Mouse (Mus musculus) lung, postnatal 10 days (tissue): ENCODE measurements around the gene Olfr839-ps1.

Source experiments
- DNase-seq: peaks from one replicate; pipeline ENCODE4 v3.0.0; 2021

The Olfr839-ps1 gene

DNA sequence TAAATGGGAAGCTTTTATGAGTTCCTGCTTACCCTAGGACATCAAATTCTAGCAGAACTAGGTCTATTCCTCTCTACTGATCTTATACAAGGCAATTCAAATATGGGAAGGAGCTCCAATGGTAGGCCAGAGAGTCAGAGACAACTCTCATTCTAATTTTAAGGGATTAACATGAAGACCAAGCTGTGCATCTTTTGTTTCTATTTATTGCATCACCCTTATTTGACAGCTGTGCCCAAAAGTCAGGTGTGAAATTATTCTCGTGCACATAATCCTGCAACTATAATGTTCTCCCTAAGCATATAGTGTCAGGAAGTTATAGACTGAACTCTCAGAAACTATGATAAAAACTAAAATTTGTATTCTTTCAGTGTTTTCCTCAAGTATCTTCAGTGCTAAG is at the start of gene Olfr839-ps1:
Gene Olfr839-ps1, minus strand, starts transcription at position 101 of the 400 bp plus-strand sequence.
- no peak for DNase-seq

GRCm38 (mm10) chr9:19136017-19136416 is 41.1 kb downstream of the Olfr839-ps1 start, which contains the start of gene Olfr837:
Gene Olfr837 (plus strand): TSS chr9:19136317.
- DNase-seq, result no peak

- no peak for DNase-seq
Measured at GRCm38 (mm10) chr9:19120082-19120481, 57.0 kb downstream of the Olfr839-ps1 start, which contains the start of gene Olfr836. Gene Olfr836 (plus strand): TSS chr9:19120382.
